Mouse (Mus musculus): ENCODE results near the gene Slit1. TPM values are rescaled to one million over a fixed set of nuclear protein-coding genes. Genes with fewer than 3 reads are reported as not detected.

Gene Slit1
- polyA plus RNA-seq, 1 experiment from 2014 or later = 1.00 TPM

DNA sequence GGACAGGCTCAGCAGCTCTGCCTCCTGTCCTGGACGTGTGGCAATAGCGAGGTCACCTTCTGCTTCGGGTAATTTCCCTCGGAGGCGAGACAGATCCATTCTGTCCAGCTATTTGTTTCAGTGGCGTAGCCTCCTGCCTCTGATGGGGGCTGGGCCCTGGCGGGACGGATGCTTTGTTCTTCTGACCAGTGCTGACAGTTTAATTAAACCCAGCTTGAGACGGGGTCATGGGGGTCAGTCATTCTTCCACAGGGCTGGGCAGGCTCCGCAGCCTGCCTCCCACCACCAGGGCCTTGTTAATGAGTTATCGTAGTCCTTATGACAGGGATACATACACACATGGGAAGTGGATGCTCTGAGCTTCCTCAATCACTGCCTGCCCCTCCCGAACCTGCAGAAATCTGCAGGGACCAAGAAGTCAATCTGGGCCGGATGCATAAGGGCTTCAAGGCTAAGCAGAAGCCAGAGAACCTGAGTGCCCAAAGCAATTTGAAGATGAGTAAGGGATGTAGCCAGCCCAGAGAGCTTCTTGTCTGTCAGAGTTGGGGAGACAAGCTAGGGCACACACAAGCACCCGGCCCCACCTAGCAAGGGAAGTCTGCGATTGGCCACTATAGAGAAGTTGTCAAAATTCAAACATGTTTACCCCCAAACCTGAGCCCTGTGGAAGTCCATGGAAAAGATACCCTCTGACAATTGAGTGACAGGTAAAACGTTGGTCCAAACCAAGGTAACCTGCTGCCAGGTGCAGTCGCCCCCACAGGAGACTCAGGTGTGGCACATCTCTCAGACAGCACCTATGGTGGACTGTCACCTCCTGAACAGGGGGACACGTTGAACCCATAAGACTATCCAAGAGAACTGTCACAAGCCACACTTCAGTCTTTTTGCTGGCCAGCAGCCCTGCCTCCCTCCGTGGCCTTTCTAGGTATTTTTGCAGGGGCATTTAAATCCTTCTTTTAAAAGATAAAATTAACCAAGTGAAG lies 26.9 kb downstream of the Slit1 start:
- no peaks in the 10 kb centered on the region for H3K9me3 ChIP-seq (ENCODE audit: control insufficient read depth, low read depth, low read length)
- H3K4me2 ChIP-seq (replicated peaks; ENCODE audit: low read depth, low read length) = no peak overlapping the region
- H3K4me3 ChIP-seq (ENCODE audit: low read depth, low read length) = no peak overlapping the region
- no peaks in the 10 kb centered on the region for H3K36me3 ChIP-seq (ENCODE audit: control insufficient read depth, insufficient read depth, low read length)
- peaks cover 6% of the 10 kb centered on the region; the same call in 1 of the 2 replicates for H3K4me1 ChIP-seq (ENCODE audit: control insufficient read depth, insufficient read depth, low read length)
- 25% methylated on average over 19 of the region's 19 CpGs for WGBS
- no peaks in the 10 kb centered on the region for H3K27me3 ChIP-seq (ENCODE audit: control insufficient read depth, insufficient read depth, low read length)
- peak; percentile 10; the same call in 1 of the 2 replicates for ATAC-seq (ENCODE audit: insufficient number of reproducible peaks, insufficient read depth, low FRiP score, low read depth)
- H3K27ac ChIP-seq (ENCODE audit: low read length) = no peak overlapping the region
- no peak overlapping the region for H3K9ac ChIP-seq (replicated peaks; ENCODE audit: low read depth, low read length)

GRCm38 (mm10) chr19:41714431-41714917 lies 29.0 kb downstream of the Slit1 start:
- peaks cover 6% of the 10 kb centered on the region; the same call in 1 of the 2 replicates for H3K4me1 ChIP-seq (ENCODE audit: control insufficient read depth, insufficient read depth, low read length)
- H3K27me3 ChIP-seq (ENCODE audit: control insufficient read depth, insufficient read depth, low read length) = no peaks in the 10 kb centered on the region
- H3K4me3 ChIP-seq (ENCODE audit: low read depth, low read length) = no peak overlapping the region
- 56% methylated on average over 9 of the region's 9 CpGs for WGBS
- H3K9ac ChIP-seq (replicated peaks; ENCODE audit: low read depth, low read length) = no peak overlapping the region
- H3K4me2 ChIP-seq (replicated peaks; ENCODE audit: low read depth, low read length) = no peak overlapping the region
- no peaks in the 10 kb centered on the region for H3K36me3 ChIP-seq (ENCODE audit: control insufficient read depth, insufficient read depth, low read length)
- no peak for ATAC-seq (ENCODE audit: insufficient number of reproducible peaks, insufficient read depth, low FRiP score, low read depth)
- H3K9me3 ChIP-seq (ENCODE audit: control insufficient read depth, low read depth, low read length) = no peaks in the 10 kb centered on the region
- H3K27ac ChIP-seq (ENCODE audit: low read length) = no peak overlapping the region

- no peak overlapping the region for H3K4me3 ChIP-seq (ENCODE audit: low read depth, low read length)
- no peak overlapping the region for H3K9ac ChIP-seq (replicated peaks; ENCODE audit: low read depth, low read length)
- no peaks in the 10 kb centered on the region for H3K9me3 ChIP-seq (ENCODE audit: control insufficient read depth, low read depth, low read length)
- peaks cover 6% of the 10 kb centered on the region; the same call in 1 of the 2 replicates for H3K4me1 ChIP-seq (ENCODE audit: control insufficient read depth, insufficient read depth, low read length)
- H3K27ac ChIP-seq (ENCODE audit: low read length) = no peak overlapping the region
- H3K27me3 ChIP-seq (ENCODE audit: control insufficient read depth, insufficient read depth, low read length) = no peaks in the 10 kb centered on the region
- ATAC-seq (ENCODE audit: insufficient number of reproducible peaks, insufficient read depth, low FRiP score, low read depth) = no peak
- H3K36me3 ChIP-seq (ENCODE audit: control insufficient read depth, insufficient read depth, low read length) = no peaks in the 10 kb centered on the region
- 83% methylated on average over 8 of the region's 8 CpGs for WGBS
- no peak overlapping the region for H3K4me2 ChIP-seq (replicated peaks; ENCODE audit: low read depth, low read length)
These were observed 30.6 kb downstream of the Slit1 start for GRCm38 (mm10) chr19:41712829-41713228.

DNA sequence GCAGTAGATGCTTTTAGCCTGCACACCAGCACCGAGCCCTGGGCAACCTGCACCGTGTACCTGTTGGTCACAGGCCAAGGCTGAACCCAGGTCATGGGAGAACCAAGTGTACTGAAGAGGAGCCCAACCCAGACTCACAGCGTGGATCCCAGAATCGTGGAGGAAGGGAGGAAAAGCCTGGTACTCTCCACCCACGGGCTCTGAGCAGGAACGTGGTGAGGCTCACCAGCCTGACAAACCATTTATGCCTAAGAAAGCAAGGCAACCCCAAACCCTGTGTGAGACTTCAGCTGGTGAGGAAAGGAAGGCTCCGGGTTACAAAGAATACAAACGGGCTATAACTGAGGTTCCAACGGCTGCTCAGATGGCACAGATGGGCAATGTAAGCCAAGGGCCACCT lies 31.8 kb downstream of the Slit1 start:
- no peak overlapping the region for H3K4me3 ChIP-seq (ENCODE audit: low read depth, low read length)
- no peak overlapping the region for H3K9ac ChIP-seq (replicated peaks; ENCODE audit: low read depth, low read length)
- no peak for ATAC-seq (ENCODE audit: insufficient number of reproducible peaks, insufficient read depth, low FRiP score, low read depth)
- peaks cover 6% of the 10 kb centered on the region; the same call in 1 of the 2 replicates for H3K4me1 ChIP-seq (ENCODE audit: control insufficient read depth, insufficient read depth, low read length)
- H3K27ac ChIP-seq (ENCODE audit: low read length) = no peak overlapping the region
- no peak overlapping the region for H3K4me2 ChIP-seq (replicated peaks; ENCODE audit: low read depth, low read length)
- WGBS = 89% methylated on average over 9 of the region's 9 CpGs
- no peaks in the 10 kb centered on the region for H3K27me3 ChIP-seq (ENCODE audit: control insufficient read depth, insufficient read depth, low read length)
- H3K9me3 ChIP-seq (ENCODE audit: control insufficient read depth, low read depth, low read length) = no peaks in the 10 kb centered on the region
- H3K36me3 ChIP-seq (ENCODE audit: control insufficient read depth, insufficient read depth, low read length) = no peaks in the 10 kb centered on the region

- Histone ChIP-seq H3K9ac (replicated peaks; ENCODE audit: low read depth, low read length) (no peak overlapping the region), H3K9me3 (ENCODE audit: control insufficient read depth, low read depth, low read length) (no peaks in the 10 kb centered on the region), H3K4me3 (ENCODE audit: low read depth, low read length) (no peak overlapping the region), H3K4me2 (replicated peaks; ENCODE audit: low read depth, low read length) (no peak overlapping the region), H3K36me3 (ENCODE audit: control insufficient read depth, insufficient read depth, low read length) (no peaks in the 10 kb centered on the region), H3K27ac (ENCODE audit: low read length) (no peak overlapping the region), H3K4me1 (ENCODE audit: control insufficient read depth, insufficient read depth, low read length) (no peaks in the 10 kb centered on the region), H3K27me3 (ENCODE audit: control insufficient read depth, insufficient read depth, low read length) (no peaks in the 10 kb centered on the region)
- no peak for ATAC-seq (ENCODE audit: insufficient number of reproducible peaks, insufficient read depth, low FRiP score, low read depth)
- WGBS = 80% methylated on average over 12 of the region's 12 CpGs
These were observed 33.8 kb downstream of the Slit1 start for GRCm38 (mm10) chr19:41709497-41710165.

DNA sequence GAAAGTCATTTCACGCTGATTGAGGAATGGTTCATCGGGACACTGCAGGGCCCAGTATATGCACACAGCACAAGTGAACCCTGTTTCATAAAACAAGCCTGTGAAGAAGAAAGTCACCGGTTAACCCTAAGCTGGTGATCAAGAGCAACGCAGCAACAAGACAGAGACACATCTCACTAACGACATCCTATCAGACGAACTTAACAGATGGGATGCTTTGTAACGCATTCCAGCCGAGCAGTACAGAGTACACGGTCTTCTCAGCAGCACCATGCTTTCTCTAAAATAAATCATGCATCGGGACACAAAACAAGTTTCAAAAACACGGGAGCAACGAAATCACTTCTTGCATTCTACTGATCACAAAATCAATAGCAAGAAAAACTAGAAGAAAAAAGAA lies 35.6 kb downstream of the Slit1 start:
- no peaks in the 10 kb centered on the region for H3K9me3 ChIP-seq (ENCODE audit: control insufficient read depth, low read depth, low read length)
- 36% methylated on average over 12 of the region's 12 CpGs for WGBS

DNA sequence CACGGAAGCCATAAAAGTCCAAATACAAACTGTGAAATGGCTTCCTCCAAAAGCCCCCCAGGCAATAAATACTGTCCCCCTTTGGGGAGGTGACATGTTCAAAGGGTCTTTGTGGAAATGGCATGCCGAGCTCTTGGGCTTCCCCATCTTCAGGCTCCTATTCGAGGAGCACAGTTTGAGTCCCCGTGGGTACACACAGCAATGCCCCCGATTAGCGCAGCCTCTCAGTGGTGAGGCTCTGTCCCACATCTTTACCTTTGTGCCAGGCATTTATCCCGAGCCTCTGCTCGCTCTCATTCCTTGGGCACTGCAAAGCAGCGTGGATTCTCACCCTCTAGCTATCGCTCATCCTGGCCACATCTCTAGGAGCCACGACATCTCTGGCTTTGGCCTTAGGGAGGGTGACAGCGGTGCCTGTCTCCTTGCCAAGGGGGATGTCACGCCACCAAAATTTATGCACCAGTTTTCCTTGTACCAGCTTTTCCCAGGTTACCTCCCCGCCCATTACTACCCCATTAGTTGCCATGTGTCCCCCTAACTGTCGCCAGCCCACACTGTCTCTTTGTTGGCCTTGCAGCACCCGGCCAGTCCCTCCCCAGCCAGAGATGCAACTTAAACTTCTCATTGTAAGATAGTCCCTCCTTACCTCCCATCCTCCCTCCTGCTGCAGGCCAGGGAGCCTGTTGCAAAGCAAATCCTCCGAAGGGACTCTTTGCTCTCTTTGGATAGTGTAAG lies 37.2 kb downstream of the Slit1 start:
- no peak overlapping the region for H3K27ac ChIP-seq (ENCODE audit: low read length)
- WGBS = 73% methylated on average over 17 of the region's 17 CpGs
- H3K36me3 ChIP-seq (ENCODE audit: control insufficient read depth, insufficient read depth, low read length) = no peaks in the 10 kb centered on the region
- no peaks in the 10 kb centered on the region for H3K4me1 ChIP-seq (ENCODE audit: control insufficient read depth, insufficient read depth, low read length)
- H3K4me3 ChIP-seq (ENCODE audit: low read depth, low read length) = no peak overlapping the region
- no peaks in the 10 kb centered on the region for H3K27me3 ChIP-seq (ENCODE audit: control insufficient read depth, insufficient read depth, low read length)
- no peak for ATAC-seq (ENCODE audit: insufficient number of reproducible peaks, insufficient read depth, low FRiP score, low read depth)
- no peak overlapping the region for H3K4me2 ChIP-seq (replicated peaks; ENCODE audit: low read depth, low read length)
- no peaks in the 10 kb centered on the region for H3K9me3 ChIP-seq (ENCODE audit: control insufficient read depth, low read depth, low read length)
- H3K9ac ChIP-seq (replicated peaks; ENCODE audit: low read depth, low read length) = no peak overlapping the region

More for the DNA sequence above, 35.6 kb downstream of the Slit1 start:
- H3K36me3 ChIP-seq (ENCODE audit: control insufficient read depth, insufficient read depth, low read length) = no peaks in the 10 kb centered on the region
- no peaks in the 10 kb centered on the region for H3K4me1 ChIP-seq (ENCODE audit: control insufficient read depth, insufficient read depth, low read length)
- no peak overlapping the region for H3K4me2 ChIP-seq (replicated peaks; ENCODE audit: low read depth, low read length)
- no peak overlapping the region for H3K4me3 ChIP-seq (ENCODE audit: low read depth, low read length)
- H3K9ac ChIP-seq (replicated peaks; ENCODE audit: low read depth, low read length) = no peak overlapping the region
- no peak for ATAC-seq (ENCODE audit: insufficient number of reproducible peaks, insufficient read depth, low FRiP score, low read depth)
- no peaks in the 10 kb centered on the region for H3K27me3 ChIP-seq (ENCODE audit: control insufficient read depth, insufficient read depth, low read length)
- no peak overlapping the region for H3K27ac ChIP-seq (ENCODE audit: low read length)

DNA sequence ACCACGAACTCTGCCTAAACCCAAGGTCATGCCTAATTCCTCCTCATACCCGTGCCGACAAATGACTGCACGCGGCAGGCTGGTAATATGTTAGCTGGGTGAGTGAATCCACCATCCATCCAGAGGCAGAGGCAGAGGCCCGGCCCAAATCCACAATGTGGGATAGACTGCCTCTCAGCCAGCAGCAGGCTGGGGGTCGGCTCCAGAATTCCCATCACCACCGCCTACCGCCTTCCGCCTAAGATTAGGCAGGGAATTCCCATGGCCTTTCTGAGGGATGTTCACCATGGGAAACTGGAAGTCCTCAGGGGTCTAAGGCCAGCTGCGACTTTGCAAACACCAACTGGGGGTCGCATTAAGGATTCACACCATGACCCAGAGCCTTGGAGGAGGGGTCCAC lies 38.0 kb downstream of the Slit1 start:
- no peak overlapping the region for H3K27ac ChIP-seq (ENCODE audit: low read length)
- no peaks in the 10 kb centered on the region for H3K4me1 ChIP-seq (ENCODE audit: control insufficient read depth, insufficient read depth, low read length)
- no peaks in the 10 kb centered on the region for H3K36me3 ChIP-seq (ENCODE audit: control insufficient read depth, insufficient read depth, low read length)
- no peak overlapping the region for H3K9ac ChIP-seq (replicated peaks; ENCODE audit: low read depth, low read length)
- no peaks in the 10 kb centered on the region for H3K9me3 ChIP-seq (ENCODE audit: control insufficient read depth, low read depth, low read length)
- no peak for ATAC-seq (ENCODE audit: insufficient number of reproducible peaks, insufficient read depth, low FRiP score, low read depth)
- WGBS = 47% methylated on average over 12 of the region's 12 CpGs
- no peak overlapping the region for H3K4me3 ChIP-seq (ENCODE audit: low read depth, low read length)
- no peaks in the 10 kb centered on the region for H3K27me3 ChIP-seq (ENCODE audit: control insufficient read depth, insufficient read depth, low read length)
- H3K4me2 ChIP-seq (replicated peaks; ENCODE audit: low read depth, low read length) = no peak overlapping the region
